Mouse (Mus musculus) brain, embryonic 14.5 days (tissue): ENCODE measurements at regions not wholly inside any gene's neighbourhood (a gene's known extent, or its start where the extent isn't known, plus 50 kb on each side); places are given as distances from the start of the nearest gene placed in this dataset.

ENCODE experiments used
- CTCF ChIP-seq: fragments of 200-500 bp; IDR thresholded peaks from 2 replicates; pipeline ENCODE4 v1.5.1; 2012; ENCODE audit warnings: inconsistent platforms, mild to moderate bottlenecking, moderate library complexity, borderline replicate concordance; ENCODE audit not compliant: insufficient read depth, insufficient read length; ENCODE audit errors: extremely low read depth
- POLR2A ChIP-seq: fragments of 200-500 bp; IDR thresholded peaks from 2 replicates; pipeline ENCODE4 v1.6.1; 2012; ENCODE audit warnings: mild to moderate bottlenecking, inconsistent platforms, borderline replicate concordance; ENCODE audit not compliant: poor library complexity, insufficient read depth, insufficient read length, severe bottlenecking; ENCODE audit errors: extremely low read depth

DNA sequence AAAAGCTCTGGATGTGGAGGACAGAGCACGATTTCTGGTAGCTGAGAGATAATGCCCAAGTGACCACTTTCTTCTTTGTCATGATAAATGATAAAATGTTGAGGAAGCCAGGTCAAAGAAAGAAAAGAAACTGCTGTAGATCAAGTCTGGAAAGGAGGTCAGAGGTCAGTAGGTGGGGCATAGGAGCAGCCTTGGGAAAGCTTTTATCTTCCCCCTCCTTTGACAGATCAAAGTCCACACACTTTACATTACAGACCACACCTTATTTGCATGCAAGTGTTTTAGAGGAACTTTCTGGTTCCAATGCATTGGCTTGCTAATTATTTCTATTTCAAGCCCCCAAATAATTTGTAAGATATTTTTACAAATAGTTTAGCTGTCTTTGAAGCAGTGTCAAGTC, 182.4 kb upstream of the Elavl2 start:
- TF ChIP-seq POLR2A, result no peak
- no peak for TF ChIP-seq CTCF
